Mouse (Mus musculus): Measurements from ENCODE around the gene Pgf.

Pgf gene

GRCm38 (mm10) chr12:85192461-85193108 lies 15.0 kb upstream of the Pgf start:
- DNase-seq (ENCODE audit: low read depth, low spot score) = no peak

GRCm38 (mm10) chr12:85190290-85190689 lies 12.7 kb upstream of the Pgf start:
- DNase-seq (ENCODE audit: low read depth, low spot score) = no peak

GRCm38 (mm10) chr12:85186361-85186760 lies 8.8 kb upstream of the Pgf start:
- DNase-seq (ENCODE audit: low read depth, low spot score) = no peak

GRCm38 (mm10) chr12:85185810-85186209 lies 8.2 kb upstream of the Pgf start:
- DNase-seq (ENCODE audit: low read depth, low spot score) = no peak

GRCm38 (mm10) chr12:85184118-85184517 lies 6.5 kb upstream of the Pgf start:
- no peak for DNase-seq (ENCODE audit: low read depth, low spot score)

GRCm38 (mm10) chr12:85182898-85183297 lies 5.3 kb upstream of the Pgf start:
- DNase-seq (ENCODE audit: low read depth, low spot score) = no peak

GRCm38 (mm10) chr12:85182345-85182643 lies 4.7 kb upstream of the Pgf start:
- no peak for DNase-seq (ENCODE audit: low read depth, low spot score)

- no peak for DNase-seq (ENCODE audit: low read depth, low spot score)
Measured at GRCm38 (mm10) chr12:85181475-85182344, 4.1 kb upstream of the Pgf start.

GRCm38 (mm10) chr12:85178294-85178693 lies 704 bp upstream of the Pgf start:
- no peak for DNase-seq (ENCODE audit: low read depth, low spot score)

- DNase-seq (ENCODE audit: low read depth, low spot score) = no peak
Measured at GRCm38 (mm10) chr12:85176846-85177523, 605 bp downstream of the Pgf start.

GRCm38 (mm10) chr12:85175926-85176845 lies 1.4 kb downstream of the Pgf start:
- no peak for DNase-seq (ENCODE audit: low read depth, low spot score)

- no peak for DNase-seq (ENCODE audit: low read depth, low spot score)
Measured at GRCm38 (mm10) chr12:85175087-85175675, 2.4 kb downstream of the Pgf start.

- no peak for DNase-seq (ENCODE audit: low read depth, low spot score)
Measured at GRCm38 (mm10) chr12:85174016-85174415, 3.6 kb downstream of the Pgf start.

GRCm38 (mm10) chr12:85170948-85171307 lies 6.7 kb downstream of the Pgf start:
- DNase-seq (ENCODE audit: low read depth, low spot score) = no peak

GRCm38 (mm10) chr12:85170284-85170947 lies 7.2 kb downstream of the Pgf start:
- no peak for DNase-seq (ENCODE audit: low read depth, low spot score)

GRCm38 (mm10) chr12:85169877-85170276 lies 7.7 kb downstream of the Pgf start:
- no peak for DNase-seq (ENCODE audit: low read depth, low spot score)

GRCm38 (mm10) chr12:85169117-85169858 lies 8.3 kb downstream of the Pgf start:
- no peak for DNase-seq (ENCODE audit: low read depth, low spot score)

GRCm38 (mm10) chr12:85166631-85167030 lies 11.0 kb downstream of the Pgf start:
- no peak for DNase-seq (ENCODE audit: low read depth, low spot score)

- DNase-seq (ENCODE audit: low read depth, low spot score) = no peak
Measured at GRCm38 (mm10) chr12:85164996-85165395, 12.6 kb downstream of the Pgf start.

- no peak for DNase-seq (ENCODE audit: low read depth, low spot score)
Measured at GRCm38 (mm10) chr12:85159592-85159991, 18.0 kb downstream of the Pgf start.

All from brain, embryonic 18.5 days (tissue).